Mouse (Mus musculus) left cerebral cortex, adult 9 months (tissue): Measurements from ENCODE around the gene Cmss1.

Experiments used
- DNase-seq, 2 experiments: peaks; one replicate each; pipeline ENCODE4 v3.0.0; 2022; ENCODE audit warnings: low spot score in 2 of 2

The Cmss1 gene

DNA sequence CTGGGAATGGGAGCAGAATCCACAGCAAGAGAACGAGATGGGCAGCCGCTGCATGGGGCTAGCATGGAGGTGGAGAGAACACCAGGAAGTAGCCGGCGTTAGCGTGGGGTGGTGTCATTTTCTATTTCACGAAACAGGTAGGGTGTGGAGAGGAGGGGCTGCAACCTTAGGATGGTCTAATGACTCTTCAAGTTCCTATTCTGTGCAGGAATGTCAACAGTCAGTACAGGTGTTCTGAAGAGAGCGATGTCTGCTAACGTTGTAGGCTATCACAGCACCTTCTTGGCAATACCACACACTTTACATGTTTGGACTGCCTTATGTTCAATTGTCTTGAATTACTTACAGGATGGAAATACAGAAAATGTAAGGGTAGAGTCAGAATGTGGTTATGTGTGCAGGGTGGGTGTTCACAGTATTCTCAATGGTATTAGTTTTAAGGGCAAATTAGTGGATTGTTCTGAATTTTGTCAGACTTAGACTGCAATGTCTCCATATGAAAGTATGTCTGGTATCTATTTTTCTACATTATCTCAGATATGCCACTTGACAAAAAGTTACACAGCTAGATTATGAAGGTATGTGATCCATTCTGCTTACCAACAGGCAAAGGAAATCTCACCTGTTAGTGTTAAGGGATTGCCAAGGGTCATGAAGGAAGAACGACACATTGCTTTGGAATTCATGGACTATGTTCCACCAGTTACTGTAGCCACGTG is 311.3 kb downstream of the Cmss1 start:
- no peak for DNase-seq

DNA sequence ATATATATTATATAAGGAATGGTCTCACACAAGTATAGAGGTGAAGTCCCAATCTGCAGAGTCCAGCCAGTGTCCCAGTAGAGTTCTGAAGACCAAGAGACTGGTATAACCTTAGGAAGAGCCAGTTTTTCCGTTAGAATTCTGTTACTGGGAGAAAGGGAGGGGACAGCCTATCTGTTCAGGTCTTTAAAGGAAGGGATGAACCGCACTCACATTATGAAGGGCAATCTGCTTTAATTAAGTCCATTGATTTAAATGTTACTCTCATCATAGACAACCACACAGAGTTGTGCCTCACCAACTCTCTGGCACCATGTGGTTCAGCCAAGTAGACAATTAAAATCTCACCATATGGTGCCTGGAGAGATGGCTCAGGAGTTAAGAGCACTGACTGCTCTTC is 313.9 kb downstream of the Cmss1 start, which contains the start of gene Tmem30c:
TSS of gene Tmem30c (minus strand) at position 101 of the 400 bp plus-strand sequence.
- DNase-seq, result no peak

DNA sequence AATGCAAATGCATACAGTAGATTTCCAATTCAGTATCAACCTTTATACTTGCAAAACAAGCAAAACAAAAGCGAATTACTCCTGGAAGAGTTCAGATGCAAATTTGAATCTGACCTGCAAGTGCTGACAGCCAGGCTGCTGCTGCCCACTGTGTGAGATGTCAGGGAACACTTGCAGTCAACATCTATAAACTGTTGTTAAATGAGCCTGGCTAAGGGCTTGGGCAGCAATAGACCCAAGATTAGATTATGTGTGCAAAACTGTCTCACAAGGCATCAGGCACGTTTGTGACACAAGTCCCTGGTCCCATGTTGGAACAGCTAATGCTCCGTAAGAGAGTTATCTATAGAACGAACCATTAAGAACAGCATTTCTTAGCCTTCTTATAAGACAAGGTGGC is 314.4 kb downstream of the Cmss1 start:
- no peak for DNase-seq

- DNase-seq, result no peak
These were observed 315.0 kb downstream of the Cmss1 start for GRCm38 (mm10) chr16:57291696-57292095.

- no peak for DNase-seq
These were observed 325.2 kb downstream of the Cmss1 start for GRCm38 (mm10) chr16:57281417-57281816.

GRCm38 (mm10) chr16:57280221-57281217 is 326.1 kb downstream of the Cmss1 start:
- no peak for DNase-seq

GRCm38 (mm10) chr16:57278976-57279626 is 327.6 kb downstream of the Cmss1 start:
- DNase-seq, result no peak

- no peak for DNase-seq
These were observed 336.9 kb downstream of the Cmss1 start for GRCm38 (mm10) chr16:57269751-57270150.

DNA sequence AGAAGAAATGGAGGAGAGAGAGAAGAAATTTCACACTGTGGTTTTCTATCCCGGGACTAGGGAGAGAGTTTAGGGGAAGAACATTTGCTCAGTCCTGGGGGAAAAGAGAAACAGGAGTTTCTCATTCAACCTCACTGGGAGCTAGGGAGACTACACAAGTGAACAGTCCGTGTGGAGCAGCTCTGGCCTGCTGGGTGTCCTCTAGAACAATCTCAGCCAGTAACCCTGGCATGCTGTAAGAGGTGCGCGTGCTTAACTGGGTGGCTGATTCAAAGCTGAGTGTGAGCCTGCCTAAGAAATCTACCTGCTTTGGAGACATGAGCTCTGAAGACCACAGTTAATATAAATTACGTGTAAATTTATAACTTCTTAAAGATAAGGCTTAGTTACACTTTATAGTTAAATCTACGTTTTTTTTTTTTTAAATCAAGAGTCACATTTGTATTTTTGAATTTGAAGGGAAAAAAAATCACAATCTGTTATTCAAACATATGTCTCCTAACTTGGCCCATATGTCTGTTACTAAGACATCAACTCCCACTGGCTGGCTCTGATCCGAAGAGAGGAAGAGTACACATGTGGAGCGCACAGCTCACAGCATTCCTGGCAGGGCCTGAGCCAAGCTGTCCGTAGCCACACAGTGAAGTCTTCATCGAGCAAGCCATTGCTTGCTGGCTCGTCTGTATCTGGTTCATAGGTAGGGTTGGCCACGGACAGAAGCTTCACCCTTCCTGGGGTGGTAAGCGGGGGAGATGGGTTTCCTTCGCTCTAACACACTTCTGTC is 338.4 kb downstream of the Cmss1 start:
- DNase-seq, result peak; percentile 39 to 78

DNA sequence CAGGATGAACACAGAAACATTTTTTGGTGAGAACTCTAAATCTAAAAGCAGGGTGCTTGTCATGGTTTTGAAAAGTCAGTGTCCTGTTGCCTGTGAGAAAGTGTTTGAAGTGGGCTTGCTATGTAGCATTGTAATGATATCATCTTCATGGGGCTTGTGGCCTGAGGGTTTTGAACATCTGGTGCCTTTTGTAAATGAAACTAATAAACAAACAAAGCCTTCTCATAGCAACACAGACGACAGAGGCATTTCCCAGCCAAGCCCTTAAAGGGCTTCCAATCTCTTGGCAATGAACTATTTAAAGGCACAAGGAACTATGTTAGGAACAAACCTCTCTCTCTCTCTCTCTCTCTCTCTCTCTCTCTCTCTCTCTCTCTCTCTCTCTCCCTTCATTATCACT is 339.6 kb downstream of the Cmss1 start:
- DNase-seq, result no peak

- DNase-seq, result no peak
These were observed 346.5 kb downstream of the Cmss1 start for GRCm38 (mm10) chr16:57260152-57260551.

DNA sequence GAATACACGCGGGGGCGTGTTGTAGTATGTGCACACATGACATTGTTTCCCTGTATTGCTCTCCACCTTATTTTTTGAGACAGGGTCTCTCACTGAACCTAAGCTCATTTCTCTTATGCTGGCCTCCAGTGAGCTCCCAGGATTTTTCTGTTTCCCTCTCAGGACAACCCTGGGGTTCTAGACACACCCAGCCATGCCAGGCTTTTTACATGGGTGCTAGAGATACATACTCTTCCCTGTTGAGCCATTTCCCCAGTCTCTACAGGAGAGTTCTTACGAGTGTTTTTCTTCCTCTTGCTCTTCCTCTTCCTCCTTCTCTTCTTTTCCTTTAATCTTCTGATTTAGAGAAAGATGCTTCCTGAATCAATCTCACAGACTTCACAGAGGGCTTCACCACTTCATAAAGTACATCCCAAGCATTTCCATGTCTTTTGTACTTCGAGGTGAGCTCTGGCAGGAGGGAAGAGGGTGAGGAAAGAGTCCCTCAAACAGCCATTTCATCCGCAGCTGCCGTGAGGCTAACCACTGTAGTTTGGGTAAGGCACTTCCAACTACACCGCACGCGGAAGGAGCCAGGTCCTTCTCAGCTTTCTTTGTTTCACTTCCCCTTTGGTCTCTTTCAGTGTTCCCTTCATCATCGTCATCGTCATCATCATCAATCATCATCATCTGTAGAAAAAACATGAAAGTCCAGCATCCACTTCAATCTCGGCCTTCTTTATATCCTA is 347.1 kb downstream of the Cmss1 start:
- no peak for DNase-seq
